Mouse (Mus musculus) left cerebral cortex, adult 2 months (tissue): ENCODE measurements around the gene Hkdc1. TPM values are rescaled to one million over a fixed set of nuclear protein-coding genes. Genes with fewer than 3 reads are reported as not detected.

ENCODE experiments used
- DNase-seq, 2 experiments: peaks; one replicate each; pipeline ENCODE4 v3.0.0; 2021 to 2022; ENCODE audit warnings: low spot score in 2 of 2, mixed read lengths in 1 of 2; ENCODE audit errors: extremely low spot score in 1 of 2
- H3K27ac ChIP-seq: fragments of 200-600 bp; 2 replicates; pipeline ENCODE4 v1.8.1; 2022
- H3K4me3 ChIP-seq: fragments of 200-600 bp; 2 replicates; pipeline ENCODE4 v1.8.1; 2022
- CTCF ChIP-seq: fragments of 200-600 bp; IDR thresholded peaks from 2 replicates; pipeline ENCODE4 v1.8.1; 2022; ENCODE audit warnings: antibody characterized with exemption, mild to moderate bottlenecking, moderate library complexity
- intact Hi-C: fragments of 180-260 bp; cut with DNase I; formaldehyde crosslinking; loops from one replicate; pipeline ENCODE4 v1.15.1; 2025
- total RNA-seq, 2 experiments: library from RNA; stranded (reverse); gene quantifications; 2 replicates each; pipeline ENCODE4 v1.2.3; 2021

Hkdc1 gene
- total RNA-seq, 2 experiments from 2014 or later: 10.1 to 11.4 TPM

GRCm38 (mm10) chr10:62356105-62356730 lies 66.1 kb downstream of the Hkdc1 start:
- Histone ChIP-seq H3K27ac (peak overlapping the region; percentile 56), H3K4me3 (no peak overlapping the region)
- peak in 1 of 2 experiments; percentile 45 for DNase-seq
- TF ChIP-seq CTCF: no peak
- intact Hi-C loops: no loop called here

- no peak for TF ChIP-seq CTCF
- no peak for DNase-seq
- Histone ChIP-seq H3K27ac (no peak overlapping the region), H3K4me3 (no peak overlapping the region)
- intact Hi-C loops: no loop called here
Observed at GRCm38 (mm10) chr10:62345147-62345546, 77.1 kb downstream of the Hkdc1 start.

- intact Hi-C loops: loop anchor here (5.0 kb wide), 1 partner anchor 68 kb away; no protein-coding TSS in a partner anchor
- no peak for DNase-seq
- H3K27ac ChIP-seq: no peak overlapping the region
- H3K4me3 ChIP-seq: no peak overlapping the region
- no peak for TF ChIP-seq CTCF
Observed at GRCm38 (mm10) chr10:62344004-62344752, 78.1 kb downstream of the Hkdc1 start.

- intact Hi-C loops: loop anchor here (5.0 kb wide), 1 partner anchor 70 kb away; no protein-coding TSS in a partner anchor
- no peak overlapping the region for H3K4me3 ChIP-seq
- no peak overlapping the region for H3K27ac ChIP-seq
- TF ChIP-seq CTCF: no peak
- no peak for DNase-seq
Observed at GRCm38 (mm10) chr10:62342512-62342911, 79.8 kb downstream of the Hkdc1 start.

GRCm38 (mm10) chr10:62341956-62342355 lies 80.3 kb downstream of the Hkdc1 start:
- DNase-seq: no peak
- intact Hi-C loops: loop anchor here (2.0 to 5.0 kb wide), 2 partner anchors 70 to 145 kb away; partner anchors contain the start of gene Vps26a
- H3K27ac ChIP-seq: no peak overlapping the region

GRCm38 (mm10) chr10:62340991-62341390 lies 81.3 kb downstream of the Hkdc1 start:
- Histone ChIP-seq H3K27ac (peak overlapping the region; percentile 92), H3K4me3 (peak overlapping the region; percentile 77)
- intact Hi-C loops: loop anchor here (1.0 to 5.0 kb wide), 3 partner anchors 41 to 146 kb away; partner anchors contain the start of gene Vps26a
- DNase-seq: no peak
- TF ChIP-seq CTCF: no peak

More at GRCm38 (mm10) chr10:62341956-62342355, 80.3 kb downstream of the Hkdc1 start:
- no peak overlapping the region for H3K4me3 ChIP-seq
- TF ChIP-seq CTCF: no peak

GRCm38 (mm10) chr10:62340095-62340731 lies 82.1 kb downstream of the Hkdc1 start:
- no peak; the same call in 1 of the 2 replicates for TF ChIP-seq CTCF
- intact Hi-C loops: loop anchor here (1.0 to 5.0 kb wide), 3 partner anchors 40 to 147 kb away; partner anchors contain the start of gene Vps26a
- DNase-seq: peak; percentile 97
- H3K4me3 ChIP-seq: peak overlapping the region; percentile 77
- H3K27ac ChIP-seq: peak overlapping the region; percentile 92

- peak; percentile 60 to 69 for DNase-seq
Observed at GRCm38 (mm10) chr10:62339211-62340094, 82.8 kb downstream of the Hkdc1 start.

GRCm38 (mm10) chr10:62338626-62339025 lies 83.7 kb downstream of the Hkdc1 start:
- no peak for TF ChIP-seq CTCF
- intact Hi-C loops: no loop called here
- DNase-seq: no peak
- Histone ChIP-seq H3K4me3 (peak overlapping the region; percentile 77), H3K27ac (peak overlapping the region; percentile 92)

More at GRCm38 (mm10) chr10:62339211-62340094, 82.8 kb downstream of the Hkdc1 start:
- intact Hi-C loops: loop anchor here (1.0 to 5.0 kb wide), 3 partner anchors 39 to 147 kb away; partner anchors contain the start of gene Vps26a
- H3K4me3 ChIP-seq: peak overlapping the region; percentile 77
- H3K27ac ChIP-seq: peak overlapping the region; percentile 92
- no peak for TF ChIP-seq CTCF

GRCm38 (mm10) chr10:62338176-62338575 lies 84.1 kb downstream of the Hkdc1 start:
- intact Hi-C loops: no loop called here

More at GRCm38 (mm10) chr10:62338176-62338575, 84.1 kb downstream of the Hkdc1 start:
- Histone ChIP-seq H3K27ac (peak overlapping the region; percentile 92; the same call in 1 of the 2 replicates), H3K4me3 (peak overlapping the region; percentile 77)
- no peak for DNase-seq
- no peak for TF ChIP-seq CTCF
